Mouse (Mus musculus) E14TG2a.4 (cell line): Measurements from ENCODE around the gene Aldh1l1.

Experiments used
- CTCF ChIP-seq: conservative IDR thresholded peaks from 2 replicates; pipeline ENCODE4 v1.5.1; 2014; ENCODE audit warnings: low read length
- POU5F1 ChIP-seq: IDR thresholded peaks from 2 replicates; pipeline ENCODE4 v1.6.1; 2014; ENCODE audit warnings: low read length, borderline replicate concordance

DNA sequence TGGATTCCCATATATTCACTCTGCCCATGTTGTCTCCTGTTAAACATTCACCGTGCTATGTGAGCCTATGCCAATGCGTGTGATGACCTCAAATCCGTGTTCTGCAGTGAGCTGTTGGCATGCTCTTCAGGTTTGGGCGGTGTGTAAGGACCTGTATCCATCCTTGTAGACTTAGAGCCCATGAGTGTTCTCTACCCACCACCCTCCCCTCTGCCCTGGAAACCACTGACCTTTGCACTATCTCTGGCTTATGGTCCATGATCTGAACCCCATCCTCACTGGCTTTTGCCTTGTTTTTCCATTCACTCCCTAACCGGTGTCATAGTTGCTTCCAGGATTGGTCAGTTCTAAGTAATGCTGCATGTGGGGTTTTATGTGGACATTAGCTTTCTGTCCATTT is 67.5 kb downstream of the Aldh1l1 start:
- no peak for TF ChIP-seq CTCF
- TF ChIP-seq POU5F1 = no peak
